Mouse (Mus musculus): ENCODE data around the gene Tmem248.

- TF ChIP-seq POLR2A (IDR thresholded peaks at IDR 0.05; ENCODE audit: insufficient read depth, low read depth, low read length) = peak; percentile 98
- TF ChIP-seq CTCF (IDR thresholded peaks at IDR 0.05) = no peak
- peak; percentile 61; the same call in 1 of the 2 replicates for TF ChIP-seq EP300 (IDR thresholded peaks at IDR 0.05; ENCODE audit: insufficient read depth, low read depth, low read length)
Observed at GRCm38 (mm10) chr5:130171423-130171954, 45.4 kb upstream of the Tmem248 start, which contains the start of gene Rabgef1.
